Mouse (Mus musculus) cerebellum, adult 2 months (tissue): ENCODE data around the gene Tktl2. TPM values are rescaled to one million over a fixed set of nuclear protein-coding genes. Genes with fewer than 3 reads are reported as not detected.

Experiments
- DNase-seq, 2 experiments: peaks; one replicate each; pipeline ENCODE4 v3.0.0; 2021
- H3K27ac ChIP-seq: fragments of 200-500 bp; 2 replicates; pipeline ENCODE4 v1.5.1; 2012; ENCODE audit warnings: low read length, control low read depth, inconsistent platforms; ENCODE audit not compliant: insufficient read depth
- H3K27me3 ChIP-seq: fragments of 200-500 bp; 2 replicates; pipeline ENCODE4 v1.6.1; 2012; ENCODE audit warnings: inconsistent platforms, mild to moderate bottlenecking, low read length, moderate library complexity; ENCODE audit not compliant: control insufficient read depth, insufficient read depth
- H3K4me1 ChIP-seq: fragments of 200-500 bp; 2 replicates; pipeline ENCODE4 v1.6.1; 2011; ENCODE audit warnings: low read length; ENCODE audit not compliant: control insufficient read depth, insufficient read depth
- H3K4me3 ChIP-seq: fragments of 200-500 bp; replicated peaks from 2 replicates; pipeline ENCODE3; 2011; ENCODE audit warnings: mild to moderate bottlenecking, low read depth, low read length, control low read depth; ENCODE audit not compliant: insufficient read depth
- CTCF ChIP-seq: fragments of 200-500 bp; IDR thresholded peaks from 2 replicates; pipeline ENCODE4 v1.5.1; 2011; ENCODE audit warnings: low read depth, mild to moderate bottlenecking, control low read depth, low read length, moderate library complexity, borderline replicate concordance; ENCODE audit not compliant: insufficient read depth
- POLR2A ChIP-seq: fragments of 200-500 bp; IDR thresholded peaks from 2 replicates; pipeline ENCODE4 v1.6.1; 2011; ENCODE audit warnings: low read length, control low read depth, borderline replicate concordance; ENCODE audit not compliant: insufficient read depth
- WGBS: fragments of 180-500 bp; shearing (Covaris S2); methylation state at CpG from one replicate; pipeline ENCODE4 v1.1.7; 2018; 5-methylcytosine and 5-hydroxymethylcytosine counted together
- polyA plus RNA-seq: library from polyadenylated mRNA; depleted of rRNA; stranded (reverse); fragments of >200 nt; gene quantifications from 2 replicates; pipeline ENCODE4 v1.2.3, GENCODE M21; 2012; rRNA removed

Gene Tktl2
- polyA plus RNA-seq = 0.02 and 0.03 TPM in 2 replicates

DNA sequence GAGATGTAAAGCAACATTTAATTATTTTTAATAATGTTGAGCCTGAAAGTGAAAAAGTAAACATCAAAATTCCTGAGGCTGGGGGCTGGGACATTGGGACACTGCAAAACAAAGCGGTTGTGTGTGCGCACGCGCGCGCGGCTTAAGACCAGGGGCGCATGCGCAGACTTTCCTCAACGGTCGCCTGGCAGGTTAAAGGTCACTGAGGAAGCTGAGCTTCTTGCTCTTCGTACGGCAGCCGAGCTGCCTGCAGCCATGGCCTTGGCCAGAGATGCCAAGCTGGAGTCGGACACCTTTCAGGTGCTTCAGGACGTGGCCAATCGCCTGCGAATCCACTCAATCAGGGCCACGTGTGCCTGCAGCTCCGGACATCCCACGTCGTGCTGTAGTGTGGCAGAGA is at the start of gene Tktl2:
Gene Tktl2, plus strand, starts transcription at position 220 of the 400 bp plus-strand sequence.
- Histone ChIP-seq H3K27ac (no peak within 1 kb of the TSS), H3K27me3 (no peaks in the 10 kb centered on the region), H3K4me1 (no peaks in the 10 kb centered on the region), H3K4me3 (no peak within 1 kb of the TSS)
- no peak for TF ChIP-seq CTCF
- TF ChIP-seq POLR2A = no peak
- WGBS = 97% methylated on average over 22 of the region's 22 CpGs
- DNase-seq = no peak

- 88% methylated on average over 3 of the region's 3 CpGs for WGBS
- TF ChIP-seq POLR2A (no peak), CTCF (no peak)
- no peaks in the 10 kb centered on the region for H3K4me1 ChIP-seq
These were observed 41.7 kb upstream of the Tktl2 start for GRCm38 (mm10) chr8:66469821-66470220.

GRCm38 (mm10) chr8:66476880-66477279 is 34.7 kb upstream of the Tktl2 start:
- 96% methylated on average over 3 of the region's 3 CpGs for WGBS
- no peaks in the 10 kb centered on the region; the same call in 1 of the 2 replicates for H3K27me3 ChIP-seq
- H3K4me1 ChIP-seq = no peaks in the 10 kb centered on the region
- DNase-seq = no peak
- H3K27ac ChIP-seq = no peak overlapping the region
- H3K4me3 ChIP-seq = no peak overlapping the region
- TF ChIP-seq POLR2A (no peak), CTCF (no peak)

More at GRCm38 (mm10) chr8:66469821-66470220, 41.7 kb upstream of the Tktl2 start:
- Histone ChIP-seq H3K4me3 (no peak overlapping the region), H3K27ac (no peak overlapping the region), H3K27me3 (no peaks in the 10 kb centered on the region; the same call in 1 of the 2 replicates)
- no peak for DNase-seq

GRCm38 (mm10) chr8:66486084-66486763 is 25.3 kb upstream of the Tktl2 start, which contains the start of gene Tma16:
TSS of gene Tma16 (minus strand) at chr8:66486530.
- H3K27ac ChIP-seq = peak within 1 kb of the TSS; percentile 78
- under 1% methylated on average over 45 of the region's 45 CpGs for WGBS
- H3K4me3 ChIP-seq = peak within 1 kb of the TSS; percentile 97
- no peaks in the 10 kb centered on the region for H3K27me3 ChIP-seq
- no peaks in the 10 kb centered on the region for H3K4me1 ChIP-seq
- TF ChIP-seq POLR2A = peak; percentile 48; the same call in 1 of the 2 replicates
- no peak for TF ChIP-seq CTCF
- DNase-seq = peak; percentile 80 to 88

DNA sequence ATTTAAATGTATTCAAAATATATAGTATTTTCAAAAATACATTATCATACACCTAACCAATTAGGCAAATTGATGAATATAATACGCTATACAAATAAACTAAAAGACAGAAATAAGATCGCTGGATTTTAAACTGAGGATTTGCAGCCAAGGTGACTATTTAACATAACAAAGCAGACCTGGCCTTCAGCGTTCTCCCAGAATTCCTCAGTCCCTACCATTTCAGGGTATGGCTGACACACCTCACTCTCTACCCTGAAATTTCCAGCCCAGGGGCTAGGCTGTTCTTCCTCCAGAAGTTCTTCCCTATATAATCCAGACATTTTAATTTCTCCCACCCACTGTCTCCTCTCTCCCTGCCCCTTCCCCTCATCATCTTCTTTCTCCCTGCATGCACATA is 23.0 kb upstream of the Tktl2 start:
- no peak overlapping the region for H3K27ac ChIP-seq
- DNase-seq = no peak
- 58% methylated on average over 3 of the region's 3 CpGs for WGBS
- no peak overlapping the region for H3K4me3 ChIP-seq
- H3K4me1 ChIP-seq = no peaks in the 10 kb centered on the region
- no peak for TF ChIP-seq CTCF
- TF ChIP-seq POLR2A = no peak
- H3K27me3 ChIP-seq = no peaks in the 10 kb centered on the region

DNA sequence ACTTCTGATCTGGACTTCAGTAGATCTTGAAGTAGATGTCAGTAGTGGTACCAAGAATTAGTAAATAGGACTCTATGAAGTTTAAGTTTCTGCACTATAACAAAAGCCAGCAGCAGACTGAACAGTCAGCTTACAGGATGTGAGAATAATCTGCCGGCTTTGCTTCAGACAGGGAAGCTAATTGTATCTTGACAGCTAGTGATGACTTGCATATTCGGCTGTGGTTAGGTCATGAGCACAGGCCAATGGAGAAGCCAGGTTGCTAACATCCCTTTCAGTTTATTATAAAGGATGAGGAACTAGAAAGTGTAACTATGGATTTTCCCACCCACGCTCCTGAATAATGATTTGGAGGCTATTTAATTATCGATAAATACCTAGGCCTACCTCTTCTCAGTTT is 20.9 kb upstream of the Tktl2 start:
- Histone ChIP-seq H3K4me1 (no peaks in the 10 kb centered on the region), H3K4me3 (no peak overlapping the region), H3K27me3 (no peaks in the 10 kb centered on the region), H3K27ac (no peak overlapping the region)
- DNase-seq = no peak
- 80% methylated on average over 4 of the region's 4 CpGs for WGBS
- TF ChIP-seq CTCF (no peak), POLR2A (no peak)

GRCm38 (mm10) chr8:66494496-66494895 is 17.1 kb upstream of the Tktl2 start:
- Histone ChIP-seq H3K27me3 (no peaks in the 10 kb centered on the region), H3K4me3 (no peak overlapping the region), H3K27ac (no peak overlapping the region), H3K4me1 (no peaks in the 10 kb centered on the region)
- WGBS = 75% methylated on average over 2 of the region's 2 CpGs
- TF ChIP-seq CTCF (no peak), POLR2A (no peak)
- DNase-seq = no peak

DNA sequence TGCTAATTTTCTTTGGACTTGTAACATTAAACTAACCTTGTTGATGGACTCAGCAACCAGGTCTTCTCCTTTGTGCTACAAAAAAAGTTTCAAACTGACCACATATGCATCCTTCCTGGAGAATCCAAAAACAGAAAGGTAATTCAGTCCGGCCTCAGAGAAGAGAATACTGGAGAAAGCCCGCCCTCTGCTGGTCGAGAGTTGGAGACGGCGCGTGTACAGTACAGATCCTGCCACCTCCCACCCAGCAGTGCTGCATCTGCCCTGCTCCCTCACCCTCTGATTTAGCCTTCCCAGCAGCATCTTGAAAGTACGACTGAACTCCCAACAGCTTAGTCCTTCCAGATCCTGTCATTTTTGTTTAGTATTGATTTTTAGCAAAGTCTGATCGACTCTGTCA is 15.8 kb upstream of the Tktl2 start:
- DNase-seq = peak; percentile 51 to 65
- H3K4me3 ChIP-seq = no peak overlapping the region
- no peaks in the 10 kb centered on the region for H3K27me3 ChIP-seq
- TF ChIP-seq CTCF (peak; percentile 65; the same call in 1 of the 2 replicates), POLR2A (no peak)
- no peaks in the 10 kb centered on the region for H3K4me1 ChIP-seq
- H3K27ac ChIP-seq = no peak overlapping the region
- WGBS = 5% methylated on average over 8 of the region's 8 CpGs
